Mouse (Mus musculus) MEL (cell line): ENCODE results near the gene Dkc1.

ENCODE experiments used
- CHD2 ChIP-seq: IDR thresholded peaks from 2 replicates; pipeline ENCODE4 v1.6.1; 2011; ENCODE audit warnings: low read length, improper control_type of control experiment
- CTCF ChIP-seq, 3 experiments: IDR thresholded peaks in 2 of 3; conservative IDR thresholded peaks in 1 of 3; 2 replicates each; pipeline ENCODE4 v1.5.1; 2011 to 2012; ENCODE audit warnings: low read length in 3 of 3, low read depth in 2 of 3, mild to moderate bottlenecking in 2 of 3, improper control_type of control experiment in 1 of 3, inconsistent platforms in 1 of 3, mixed read lengths in 1 of 3, moderate library complexity in 1 of 3; ENCODE audit not compliant: control insufficient read depth in 1 of 3, insufficient read depth in 1 of 3, poor library complexity in 1 of 3, severe bottlenecking in 1 of 3
- EP300 ChIP-seq, 2 experiments: IDR thresholded peaks; 2 replicates each; pipeline ENCODE4 v1.6.1; 2011; ENCODE audit warnings: improper control_type of control experiment in 2 of 2, low read length in 2 of 2, low read depth in 1 of 2, mild to moderate bottlenecking in 1 of 2
- POLR2A ChIP-seq, 2 experiments: IDR thresholded peaks; 2 replicates each; pipeline ENCODE4 v1.6.1; 2011 to 2012; ENCODE audit warnings: low read length in 2 of 2, mild to moderate bottlenecking in 2 of 2, control low read depth in 1 of 2, improper control_type of control experiment in 1 of 2, low read depth in 1 of 2, moderate library complexity in 1 of 2; ENCODE audit not compliant: control insufficient read depth in 1 of 2, insufficient read depth in 1 of 2, poor library complexity in 1 of 2
- POLR2AphosphoS2 ChIP-seq: IDR thresholded peaks from 2 replicates; pipeline ENCODE4 v1.6.1; 2011; ENCODE audit warnings: low read length, improper control_type of control experiment
- ZC3H11A ChIP-seq: IDR thresholded peaks from 2 replicates; pipeline ENCODE4 v1.6.1; 2012; ENCODE audit warnings: low read depth, mild to moderate bottlenecking, inconsistent platforms, low read length, improper control_type of control experiment
- ZKSCAN1 ChIP-seq: IDR thresholded peaks from 2 replicates; pipeline ENCODE4 v1.6.1; 2012; ENCODE audit warnings: low read depth, mild to moderate bottlenecking, inconsistent platforms, low read length, improper control_type of control experiment, moderate library complexity

DNA sequence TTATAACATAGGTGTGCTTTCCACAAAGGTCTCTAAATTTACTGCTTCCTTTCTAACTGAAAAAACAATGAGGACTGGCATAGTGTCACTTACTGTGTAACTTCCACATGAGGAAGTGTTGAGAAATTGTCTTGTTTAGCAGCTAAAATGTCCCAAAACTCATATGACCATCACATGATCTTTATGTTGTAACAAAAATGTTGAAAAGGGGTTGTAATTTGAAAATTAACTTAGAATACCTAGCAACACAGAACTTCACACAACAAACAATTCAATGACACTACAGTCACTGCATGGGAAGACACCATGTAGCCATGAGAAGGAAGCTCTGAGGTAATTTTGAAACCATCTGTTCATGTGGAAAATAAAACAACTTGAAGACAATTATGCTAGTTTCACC is 31.2 kb downstream of the Dkc1 start:
- no peak for TF ChIP-seq POLR2A (IDR thresholded peaks at IDR 0.05; ENCODE audit: control insufficient read depth in 1 of 2, insufficient read depth in 1 of 2, low read depth in 1 of 2, low read length in 2 of 2, poor library complexity in 1 of 2)
- no peak for TF ChIP-seq CTCF (IDR thresholded peaks at IDR 0.05 in 2 of 3, conservative IDR thresholded peaks at IDR 0.05 in 1 of 3; ENCODE audit: control insufficient read depth in 1 of 3, insufficient read depth in 1 of 3, low read depth in 2 of 3, low read length in 3 of 3, poor library complexity in 1 of 3, severe bottlenecking in 1 of 3)
- TF ChIP-seq ZC3H11A = no peak
- no peak for TF ChIP-seq EP300 (IDR thresholded peaks at IDR 0.05; ENCODE audit: low read depth in 1 of 2, low read length in 2 of 2)
- no peak for TF ChIP-seq ZKSCAN1
- no peak for TF ChIP-seq CHD2
- no peak for TF ChIP-seq POLR2AphosphoS2
